ENCODE assay signal across 14 mouse cellular contexts in genomic region chr8:70656193-70656790, GRCm38 (mm10). TPM values are rescaled to one million over a fixed set of nuclear protein-coding genes. Genes with fewer than 3 reads are reported as not detected.
DNase-seq lines count a peak whose midpoint lies in the region; ATAC-seq lines count a peak whose summit lies in the region.
"Had no signal": no experiment of that assay in that cellular context is flagged by ENCODE, and none has a peak within 500 bp of the region (broad histone marks: within the 10 kb centered on the region; RNA-seq: fewer than 3 reads in every experiment).

No protein-coding gene starts in this region.

- no peaks in the 10 kb centered on the region for H3K9me3 ChIP-seq in embryonic facial prominence, embryonic 12.5 days
- H3K9me3 ChIP-seq in hindbrain, embryonic 16.5 days (ENCODE audit: control insufficient read depth, low read length): no peaks in the 10 kb centered on the region

- no peak for ATAC-seq in embryonic facial prominence, embryonic 12.5 days (ENCODE audit: insufficient number of reproducible peaks, insufficient read depth, low FRiP score, low TSS enrichment)
- peak; percentile 35 for ATAC-seq in hindbrain, embryonic 16.5 days
- ATAC-seq in CD4-positive, CD25-positive, alpha-beta regulatory T cell, adult 4 months: no peak
- ATAC-seq in megakaryocyte-erythroid progenitor cell, adult 5-6 weeks (replicated peaks; ENCODE audit: low FRiP score, low TSS enrichment, poor library complexity, severe bottlenecking): no peak

- no peak overlapping the region for H3K4me3 ChIP-seq in embryonic facial prominence, embryonic 12.5 days
- H3K4me3 ChIP-seq in hindbrain, embryonic 16.5 days (ENCODE audit: low read length): no peak overlapping the region
- H3K4me3 ChIP-seq: left cerebral cortex, adult 2 months; myocyte had no signal

- WGBS in embryonic facial prominence, embryonic 12.5 days: 65% methylated on average over 13 of the region's 13 CpGs
- 10% methylated on average over 13 of the region's 13 CpGs for WGBS in hindbrain, embryonic 16.5 days

- no peaks in the 10 kb centered on the region for H3K27me3 ChIP-seq in embryonic facial prominence, embryonic 12.5 days
- H3K27me3 ChIP-seq in hindbrain, embryonic 16.5 days (replicated peaks; ENCODE audit: control insufficient read depth, insufficient read depth, low read length): no peaks in the 10 kb centered on the region

- H3K27ac ChIP-seq in embryonic facial prominence, embryonic 12.5 days: peak overlapping the region; percentile 30; the same call in 1 of the 2 replicates
- peak overlapping the region; percentile 54 for H3K27ac ChIP-seq in hindbrain, embryonic 16.5 days (ENCODE audit: low read depth, low read length)
- H3K27ac ChIP-seq: left cerebral cortex, adult 2 months had no signal

- peaks cover 46% of the 10 kb centered on the region for H3K36me3 ChIP-seq in embryonic facial prominence, embryonic 12.5 days
- H3K36me3 ChIP-seq in hindbrain, embryonic 16.5 days (ENCODE audit: control insufficient read depth, insufficient read depth, low read length): peaks cover 3% of the 10 kb centered on the region; the same call in 1 of the 2 replicates

- H3K4me1 ChIP-seq in embryonic facial prominence, embryonic 12.5 days: peaks cover 19% of the 10 kb centered on the region
- peaks cover 9% of the 10 kb centered on the region for H3K4me1 ChIP-seq in hindbrain, embryonic 16.5 days (ENCODE audit: control insufficient read depth, insufficient read depth, low read depth, low read length)

- no peak overlapping the region; the same call in 1 of the 2 replicates for H3K4me2 ChIP-seq in embryonic facial prominence, embryonic 12.5 days (replicated peaks)
- no peak overlapping the region for H3K4me2 ChIP-seq in hindbrain, embryonic 16.5 days (ENCODE audit: low read length)

- peak; percentile 61 for DNase-seq in embryo, embryonic 10 days (ENCODE audit: low spot score)
- peak; percentile 63 for DNase-seq in neural tube, embryonic 10.5 days (ENCODE audit: extremely low spot score, low spot score)
- DNase-seq in right cerebral cortex, postnatal 4 days: no peak
- DNase-seq: adrenal gland, adult 8-10 months; cerebellum, adult 11-12 months; kidney, adult 9 months; lung, adult 18-20 months; thymus, adult 2 months had no signal

- H3K9ac ChIP-seq in embryonic facial prominence, embryonic 12.5 days: peak overlapping the region; percentile 27; the same call in 1 of the 2 replicates
- H3K9ac ChIP-seq in hindbrain, embryonic 16.5 days (ENCODE audit: low read depth, low read length): 0 out of 2 replicates have a peak overlapping the region, but pooled peaks have one; percentile 8

RNA-seq across cellular contexts. Expression of gene Pgpep1, which starts 3.9 kb away (rescaled TPM):
- polyA plus RNA-seq in embryonic facial prominence, embryonic 12.5 days (2016; fragmentation: Nextera tagmentation; extraction: Ambion mirVana): 59.5 and 70.4 TPM in 2 replicates
- polyA plus RNA-seq in hindbrain, embryonic 16.5 days (2015; fragmentation: Nextera tagmentation; extraction: Ambion mirVana): 78.3 and 87.6 TPM in 2 replicates
- polyA plus RNA-seq in CD4-positive, CD25-positive, alpha-beta regulatory T cell, adult 4 months (2017; shearing (Covaris generic)): 1 to 10 TPM; 7.0 to 9.5 TPM
- total RNA-seq in megakaryocyte-erythroid progenitor cell, adult 5-6 weeks (2014; fragmentation: Nextera tagmentation): 6.3 and 8.8 TPM in 2 replicates
- total RNA-seq in megakaryocyte-erythroid progenitor cell, adult 5-6 weeks (2017): 4.6 and 5.1 TPM in 2 replicates

RNA-seq across cellular contexts. Expression of gene Lsm4, which starts 16.8 kb away (rescaled TPM):
- polyA plus RNA-seq in embryonic facial prominence, embryonic 12.5 days (2016; fragmentation: Nextera tagmentation; extraction: Ambion mirVana): 303 and 326 TPM in 2 replicates
- 168 and 169 TPM in 2 replicates for polyA plus RNA-seq in hindbrain, embryonic 16.5 days (2015; fragmentation: Nextera tagmentation; extraction: Ambion mirVana)
- polyA plus RNA-seq in CD4-positive, CD25-positive, alpha-beta regulatory T cell, adult 4 months (2017; shearing (Covaris generic)): 10 to 100 TPM; 86.8 to 94.5 TPM
- 286 and 287 TPM in 2 replicates for total RNA-seq in megakaryocyte-erythroid progenitor cell, adult 5-6 weeks (2014; fragmentation: Nextera tagmentation)
- 240 and 290 TPM in 2 replicates for total RNA-seq in megakaryocyte-erythroid progenitor cell, adult 5-6 weeks (2017)

RNA-seq across cellular contexts. Expression of gene Gdf15, which starts 24.0 kb away (rescaled TPM):
- polyA plus RNA-seq in embryonic facial prominence, embryonic 12.5 days (2016; fragmentation: Nextera tagmentation; extraction: Ambion mirVana): not detected in 2 replicates
- polyA plus RNA-seq in hindbrain, embryonic 16.5 days (2015; fragmentation: Nextera tagmentation; extraction: Ambion mirVana): 0.11 and 0.48 TPM in 2 replicates
- polyA plus RNA-seq in CD4-positive, CD25-positive, alpha-beta regulatory T cell, adult 4 months (2017; shearing (Covaris generic)): not detected
- total RNA-seq in megakaryocyte-erythroid progenitor cell, adult 5-6 weeks (2014; fragmentation: Nextera tagmentation): not detected in 2 replicates
- total RNA-seq in megakaryocyte-erythroid progenitor cell, adult 5-6 weeks (2017): not detected in 2 replicates
- total RNA-seq: left cerebral cortex, adult 2 months had no signal

RNA-seq across cellular contexts. Expression of gene Lrrc25, which starts 40.3 kb away (rescaled TPM):
- polyA plus RNA-seq in embryonic facial prominence, embryonic 12.5 days (2016; fragmentation: Nextera tagmentation; extraction: Ambion mirVana): 1.1 and 1.2 TPM in 2 replicates
- 1.1 and 1.6 TPM in 2 replicates for polyA plus RNA-seq in hindbrain, embryonic 16.5 days (2015; fragmentation: Nextera tagmentation; extraction: Ambion mirVana)
- under 1 TPM; 0.43 to 0.89 TPM for polyA plus RNA-seq in CD4-positive, CD25-positive, alpha-beta regulatory T cell, adult 4 months (2017; shearing (Covaris generic))
- total RNA-seq in megakaryocyte-erythroid progenitor cell, adult 5-6 weeks (2014; fragmentation: Nextera tagmentation): 0.37 and 0.69 TPM in 2 replicates
- 0.15 and 0.61 TPM in 2 replicates for total RNA-seq in megakaryocyte-erythroid progenitor cell, adult 5-6 weeks (2017)
- polyA plus RNA-seq: myocyte had no signal

RNA-seq across cellular contexts. Expression of gene Jund, which starts 42.5 kb away (rescaled TPM):
- polyA plus RNA-seq in embryonic facial prominence, embryonic 12.5 days (2016; fragmentation: Nextera tagmentation; extraction: Ambion mirVana): 142 and 150 TPM in 2 replicates
- 60.0 and 69.0 TPM in 2 replicates for polyA plus RNA-seq in hindbrain, embryonic 16.5 days (2015; fragmentation: Nextera tagmentation; extraction: Ambion mirVana)
- polyA plus RNA-seq in CD4-positive, CD25-positive, alpha-beta regulatory T cell, adult 4 months (2017; shearing (Covaris generic)): 10 to 100 TPM in 1 of 2 experiments, 1 to 10 TPM in 1; 7.6 to 23.3 TPM
- total RNA-seq in megakaryocyte-erythroid progenitor cell, adult 5-6 weeks (2014; fragmentation: Nextera tagmentation): 18.8 and 34.4 TPM in 2 replicates
- total RNA-seq in megakaryocyte-erythroid progenitor cell, adult 5-6 weeks (2017): 44.8 and 48.7 TPM in 2 replicates
